Mouse (Mus musculus): Measurements from ENCODE around the gene Cox16.

Gene Cox16

DNA sequence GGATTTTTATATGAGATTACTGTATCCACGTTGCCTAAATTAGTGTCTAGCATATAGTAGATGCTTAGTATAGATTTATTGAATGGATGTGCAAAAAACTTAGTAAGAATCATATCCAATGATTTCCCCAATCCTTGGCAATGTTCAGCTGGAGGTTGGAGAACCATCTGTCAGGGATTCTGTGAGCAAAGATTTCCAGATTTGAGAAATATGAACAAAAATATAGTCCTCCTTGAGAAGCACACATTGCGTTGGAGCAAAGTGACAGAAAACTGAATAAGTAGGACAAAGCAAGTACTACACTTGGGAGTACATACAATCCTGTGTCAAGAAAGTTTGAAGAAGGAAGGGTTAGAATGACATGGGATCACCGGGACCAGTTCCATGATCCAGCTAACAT lies 160.8 kb downstream of the Cox16 start:
- DNase-seq: no peak

DNA sequence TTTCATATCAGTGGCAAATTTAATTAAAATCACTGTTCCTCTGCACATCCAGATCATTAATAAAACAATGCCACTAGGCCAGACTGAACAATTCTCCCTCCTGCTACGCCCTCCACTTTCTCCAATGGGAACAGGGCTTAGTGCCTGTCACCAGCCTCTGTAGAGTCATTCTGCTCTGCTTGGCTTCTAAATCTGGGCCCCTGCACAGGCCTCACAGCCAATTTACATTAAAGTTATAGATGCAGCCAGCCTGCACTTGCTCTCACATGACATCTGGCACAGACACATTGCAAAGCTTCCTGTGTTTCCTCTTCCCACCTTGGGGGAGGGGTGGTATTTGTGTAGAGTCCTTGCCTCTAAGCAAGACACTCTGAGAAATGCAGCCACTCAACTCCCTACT lies 163.9 kb downstream of the Cox16 start:
- DNase-seq: no peak

DNA sequence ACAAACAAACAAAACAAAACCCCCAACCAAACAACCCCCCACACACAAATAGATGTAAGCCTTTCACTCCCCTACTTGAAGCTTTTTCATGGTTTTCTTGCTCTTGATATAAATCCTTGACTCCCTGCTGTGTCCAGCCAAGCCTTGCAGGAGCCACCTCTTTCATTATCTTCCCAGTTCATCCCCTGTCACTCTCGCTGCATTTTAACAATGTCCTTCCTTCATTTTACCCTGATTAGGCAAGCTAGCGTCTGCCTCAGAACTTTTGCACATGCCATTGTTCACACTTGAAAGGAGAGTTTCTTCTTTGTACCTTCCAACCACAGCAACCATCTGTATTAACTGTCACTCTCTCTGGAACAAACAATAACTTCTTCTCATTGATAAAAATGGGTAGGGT lies 167.1 kb downstream of the Cox16 start:
- no peak for DNase-seq

DNA sequence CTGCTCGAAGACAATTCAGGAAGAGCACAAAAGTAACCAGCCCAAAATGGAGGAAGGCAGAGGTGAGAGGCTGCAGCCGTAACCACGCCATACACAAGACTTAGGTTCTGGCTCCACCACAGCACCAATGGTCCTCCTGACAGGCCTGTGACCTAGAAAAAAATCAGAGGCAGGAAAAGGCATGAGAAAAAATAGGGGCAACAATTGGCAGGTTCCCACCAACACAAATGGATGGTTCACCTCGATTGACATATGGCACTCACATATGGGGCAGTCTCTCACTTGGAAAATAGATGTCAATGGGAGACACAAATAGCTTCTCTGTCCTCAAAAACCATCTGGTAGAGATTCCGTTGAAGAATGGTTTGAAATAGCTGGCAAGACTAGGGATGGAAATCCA lies 169.0 kb downstream of the Cox16 start:
- no peak for DNase-seq

All from kidney, adult 8-10 months (tissue).